Mouse (Mus musculus): Measurements from ENCODE around the gene Btnl2. TPM values are rescaled to one million over a fixed set of nuclear protein-coding genes. Genes with fewer than 3 reads are reported as not detected.

Btnl2 gene
- polyA plus RNA-seq (2015; fragmentation: Nextera tagmentation; extraction: Ambion mirVana) = 0.18 and 0.24 TPM in 2 replicates

DNA sequence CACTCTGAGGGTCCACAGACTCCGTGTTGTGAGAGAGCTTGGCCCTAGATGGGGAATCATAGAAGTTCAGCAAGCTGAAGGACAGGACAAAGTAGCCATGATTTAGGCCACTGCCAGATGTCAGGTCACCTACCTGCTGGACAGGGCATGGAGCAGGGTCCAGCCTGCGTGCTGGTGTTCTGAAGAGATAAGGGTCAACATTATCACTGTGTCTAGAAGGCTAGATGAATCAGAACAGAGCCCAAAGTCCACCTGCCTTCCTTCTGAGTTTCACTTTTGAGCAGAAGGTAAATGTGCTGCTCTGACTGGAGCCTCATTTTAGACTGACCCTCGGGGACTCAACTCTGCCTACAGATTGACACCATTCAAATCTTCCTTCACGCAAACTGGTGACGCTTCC is at the start of gene Btnl2:
Gene Btnl2, plus strand, starts transcription at position 284 of the 400 bp plus-strand sequence.

GRCm38 (mm10) chr17:34305380-34306030 is 49.1 kb upstream of the Btnl2 start, which contains the start of gene H2-Eb1:
TSS of gene H2-Eb1 (plus strand) at chr17:34305867.

DNA sequence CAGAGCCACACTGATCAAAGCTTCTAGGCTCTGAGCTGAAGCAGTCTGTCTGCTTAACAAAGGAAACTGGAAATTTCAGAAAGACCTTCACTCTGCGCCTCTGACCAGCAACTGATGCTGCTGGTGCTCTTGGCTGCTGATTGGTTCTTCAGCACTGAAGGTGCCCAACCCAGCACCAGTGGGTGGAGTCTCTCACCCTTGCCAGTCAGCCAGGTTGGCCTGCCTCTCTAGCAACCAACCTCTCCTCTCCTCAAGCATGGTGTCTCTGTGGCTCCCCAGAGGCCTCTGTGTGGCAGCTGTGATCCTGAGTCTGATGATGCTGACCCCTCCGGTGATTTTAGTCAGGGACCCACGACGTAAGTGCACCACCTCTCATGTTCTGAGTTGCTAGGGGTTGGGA is 29.2 kb upstream of the Btnl2 start, which contains the start of gene H2-Eb2:
Gene H2-Eb2, plus strand, starts transcription at position 230 of the 400 bp plus-strand sequence.

DNA sequence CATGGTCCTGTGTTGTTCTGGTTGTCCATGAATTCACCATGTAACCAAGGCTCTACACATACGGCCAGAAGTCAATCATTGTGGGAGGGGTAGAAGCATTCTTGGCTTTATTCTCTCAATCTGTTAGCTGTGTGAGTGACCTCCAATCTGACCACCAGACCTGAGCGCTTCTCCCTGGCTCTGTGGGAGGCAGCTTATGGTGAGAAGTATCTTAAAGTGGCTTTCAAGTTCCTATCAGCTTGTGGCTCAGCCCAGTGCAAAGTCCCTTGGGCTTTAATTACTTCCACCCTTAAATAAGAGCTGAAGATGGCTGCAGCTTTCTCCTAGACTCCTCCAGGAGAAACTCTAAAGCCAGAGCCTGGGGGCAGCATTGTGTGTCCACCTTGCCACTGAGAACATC is 22.2 kb downstream of the Btnl2 start, which contains the start of gene Btnl1:
Gene Btnl1, plus strand, starts transcription at position 286 of the 400 bp plus-strand sequence.

GRCm38 (mm10) chr17:34398711-34399393 is 44.2 kb downstream of the Btnl2 start, which contains the start of gene BC051142:
TSS of gene BC051142 (plus strand) at chr17:34398820.

Other genes starting within 250 kb of the Btnl2 start
- gene H2-DMa, start 235.3 kb upstream of the Btnl2 start, polyA plus RNA-seq (2015; fragmentation: Nextera tagmentation; extraction: Ambion mirVana) = 10.7 and 10.8 TPM in 2 replicates
- gene Brd2, start 232.2 kb upstream of the Btnl2 start, polyA plus RNA-seq (2015; fragmentation: Nextera tagmentation; extraction: Ambion mirVana) = 42.6 and 45.7 TPM in 2 replicates
- gene H2-DMb2, start 211.5 kb upstream of the Btnl2 start, polyA plus RNA-seq (2015; fragmentation: Nextera tagmentation; extraction: Ambion mirVana) = 0.17 and 0.33 TPM in 2 replicates
- gene H2-DMb1, start 201.8 kb upstream of the Btnl2 start, polyA plus RNA-seq (2015; fragmentation: Nextera tagmentation; extraction: Ambion mirVana) = 0.44 and 1.1 TPM in 2 replicates
- gene Tap1, start 167.3 kb upstream of the Btnl2 start, polyA plus RNA-seq (2015; fragmentation: Nextera tagmentation; extraction: Ambion mirVana) = 3.5 and 5.1 TPM in 2 replicates
- 3.6 and 6.3 TPM in 2 replicates for gene Psmb9, start 167.1 kb upstream of the Btnl2 start, polyA plus RNA-seq (2015; fragmentation: Nextera tagmentation; extraction: Ambion mirVana)
- gene Psmb8, start 157.1 kb upstream of the Btnl2 start, polyA plus RNA-seq (2015; fragmentation: Nextera tagmentation; extraction: Ambion mirVana) = 11.0 and 17.6 TPM in 2 replicates
- 5.3 and 7.2 TPM in 2 replicates for gene Tap2, start 151.3 kb upstream of the Btnl2 start, polyA plus RNA-seq (2015; fragmentation: Nextera tagmentation; extraction: Ambion mirVana)
- gene H2-Ob, start 115.9 kb upstream of the Btnl2 start, polyA plus RNA-seq (2015; fragmentation: Nextera tagmentation; extraction: Ambion mirVana) = 0.06 and 0.19 TPM in 2 replicates
- gene H2-Ab1, start 97.1 kb upstream of the Btnl2 start, polyA plus RNA-seq (2015; fragmentation: Nextera tagmentation; extraction: Ambion mirVana) = 4.1 and 6.2 TPM in 2 replicates
- gene H2-Aa, start 67.0 kb upstream of the Btnl2 start, polyA plus RNA-seq (2015; fragmentation: Nextera tagmentation; extraction: Ambion mirVana) = 3.9 and 5.0 TPM in 2 replicates
- gene H2-Eb1, start 49.0 kb upstream of the Btnl2 start, polyA plus RNA-seq (2015; fragmentation: Nextera tagmentation; extraction: Ambion mirVana) = 3.6 and 4.8 TPM in 2 replicates
- not detected in 2 replicates for gene H2-Eb2, start 29.2 kb upstream of the Btnl2 start, polyA plus RNA-seq (2015; fragmentation: Nextera tagmentation; extraction: Ambion mirVana)
- gene Btnl1, start 22.3 kb downstream of the Btnl2 start, polyA plus RNA-seq (2015; fragmentation: Nextera tagmentation; extraction: Ambion mirVana) = not detected in 2 replicates
- gene BC051142, start 44.0 kb downstream of the Btnl2 start, polyA plus RNA-seq (2015; fragmentation: Nextera tagmentation; extraction: Ambion mirVana) = 0.51 and 0.82 TPM in 2 replicates
- gene Btnl4, start 122.5 kb downstream of the Btnl2 start, polyA plus RNA-seq (2015; fragmentation: Nextera tagmentation; extraction: Ambion mirVana) = not detected in 2 replicates
- not detected in 2 replicates for gene Btnl6, start 162.5 kb downstream of the Btnl2 start, polyA plus RNA-seq (2015; fragmentation: Nextera tagmentation; extraction: Ambion mirVana)
- 3.6 and 4.2 TPM in 2 replicates for gene Notch4, start 209.4 kb downstream of the Btnl2 start, polyA plus RNA-seq (2015; fragmentation: Nextera tagmentation; extraction: Ambion mirVana)
- gene Gpsm3, start 235.0 kb downstream of the Btnl2 start, polyA plus RNA-seq (2015; fragmentation: Nextera tagmentation; extraction: Ambion mirVana) = 8.5 and 8.6 TPM in 2 replicates
- 5.9 and 6.4 TPM in 2 replicates for gene Pbx2, start 236.4 kb downstream of the Btnl2 start, polyA plus RNA-seq (2015; fragmentation: Nextera tagmentation; extraction: Ambion mirVana)
- gene Ager, start 243.0 kb downstream of the Btnl2 start, polyA plus RNA-seq (2015; fragmentation: Nextera tagmentation; extraction: Ambion mirVana) = 1.1 and 1.2 TPM in 2 replicates
- 41.4 and 51.6 TPM in 2 replicates for gene Rnf5, start 248.9 kb downstream of the Btnl2 start, polyA plus RNA-seq (2015; fragmentation: Nextera tagmentation; extraction: Ambion mirVana)
- gene Agpat1, start 249.4 kb downstream of the Btnl2 start, polyA plus RNA-seq (2015; fragmentation: Nextera tagmentation; extraction: Ambion mirVana) = 27.7 and 30.6 TPM in 2 replicates